ENCODE assay signal across 8 mouse cellular contexts in genomic region chr11:101063676-101064327, GRCm38 (mm10). TPM values are rescaled to one million over a fixed set of nuclear protein-coding genes. Genes with fewer than 3 reads are reported as not detected.
A peak's percentile ranks its signal among the peaks of the same experiment; 100 is the strongest.
DNase-seq lines count a peak whose midpoint lies in the region; ATAC-seq and TF ChIP-seq lines count a peak whose summit lies in the region.

No protein-coding gene starts in this region.

- H3K27ac ChIP-seq in forebrain, embryonic 10.5 days = peak overlapping the region; percentile 70
- peak overlapping the region; percentile 81 for H3K27ac ChIP-seq in limb, embryonic 11.5 days (replicated peaks; ENCODE audit: low read depth, low read length)
- H3K27ac ChIP-seq in midbrain, embryonic 12.5 days (replicated peaks) = peak overlapping the region; percentile 58
- peak overlapping the region; percentile 94 for H3K27ac ChIP-seq in stomach, postnatal 0 days (replicated peaks)

- intact Hi-C loops in heart, postnatal 25 days (cut with DNase I) = loop anchor here (10.0 kb wide), 2 partner anchors 319 to 349 kb away; partner anchors contain the start of genes Hspb9 and Kat2a

- DNase-seq in layer of hippocampus, adult 18-20 months (ENCODE audit: low spot score in 2 of 2) = peak; percentile 61 to 78
- DNase-seq in layer of hippocampus, postnatal 25 days (ENCODE audit: extremely low spot score in 1 of 2, low spot score in 1 of 2) = no peak
- peak; percentile 84 for DNase-seq in brain, adult 2 months (ENCODE audit: low read depth, low spot score)
- no peak for DNase-seq in forebrain, embryonic 10.5 days (ENCODE audit: extremely low spot score, low spot score)
- peak; percentile 73 for DNase-seq in heart, postnatal 25 days (ENCODE audit: low spot score)
- no peak for DNase-seq in limb, embryonic 11.5 days (ENCODE audit: low spot score)
- DNase-seq in stomach, postnatal 0 days (ENCODE audit: low spot score) = peak; percentile 83

- H3K4me1 ChIP-seq in forebrain, embryonic 10.5 days = peaks cover 34% of the 10 kb centered on the region
- H3K4me1 ChIP-seq in limb, embryonic 11.5 days (ENCODE audit: control insufficient read depth, insufficient read depth, low read length) = peaks cover 11% of the 10 kb centered on the region
- peaks cover 5% of the 10 kb centered on the region; the same call in 1 of the 2 replicates for H3K4me1 ChIP-seq in midbrain, embryonic 12.5 days
- peaks cover 21% of the 10 kb centered on the region for H3K4me1 ChIP-seq in stomach, postnatal 0 days (replicated peaks; ENCODE audit: control insufficient read depth, insufficient read depth)

- peaks cover 40% of the 10 kb centered on the region for H3K36me3 ChIP-seq in forebrain, embryonic 10.5 days (replicated peaks)
- no peaks in the 10 kb centered on the region for H3K36me3 ChIP-seq in limb, embryonic 11.5 days (ENCODE audit: control insufficient read depth, insufficient read depth, low read length)
- H3K36me3 ChIP-seq in midbrain, embryonic 12.5 days = peaks cover 55% of the 10 kb centered on the region
- H3K36me3 ChIP-seq in stomach, postnatal 0 days (ENCODE audit: control insufficient read depth, insufficient read depth, low read length) = 0 out of 2 replicates have a peak, but pooled peaks cover 3% of the 10 kb centered on the region

- no peak for TF ChIP-seq CTCF in stomach, postnatal 0 days (IDR thresholded peaks at IDR 0.05; ENCODE audit: low read depth)

- ATAC-seq in limb, embryonic 11.5 days (ENCODE audit: insufficient number of reproducible peaks, low FRiP score, low TSS enrichment, low read depth) = no peak
- ATAC-seq in midbrain, embryonic 12.5 days (ENCODE audit: low FRiP score, low read depth) = no peak
- ATAC-seq in stomach, postnatal 0 days (ENCODE audit: low FRiP score, low TSS enrichment) = peak; percentile 68

- H3K4me2 ChIP-seq in limb, embryonic 11.5 days (ENCODE audit: low read depth, severe bottlenecking) = no peak overlapping the region; the same call in 1 of the 2 replicates
- no peak overlapping the region for H3K4me2 ChIP-seq in midbrain, embryonic 12.5 days (replicated peaks)
- no peak overlapping the region for H3K4me2 ChIP-seq in stomach, postnatal 0 days (replicated peaks; ENCODE audit: low read depth)

- H3K4me3 ChIP-seq in forebrain, embryonic 10.5 days = no peak overlapping the region
- H3K4me3 ChIP-seq in limb, embryonic 11.5 days (ENCODE audit: low read depth, low read length) = no peak overlapping the region
- H3K4me3 ChIP-seq in midbrain, embryonic 12.5 days = no peak overlapping the region
- H3K4me3 ChIP-seq in stomach, postnatal 0 days (ENCODE audit: low read depth, low read length) = no peak overlapping the region

- peaks cover 17% of the 10 kb centered on the region for H3K27me3 ChIP-seq in forebrain, embryonic 10.5 days (ENCODE audit: poor library complexity, severe bottlenecking)
- H3K27me3 ChIP-seq in limb, embryonic 11.5 days (ENCODE audit: control insufficient read depth, insufficient read depth, low read length) = no peaks in the 10 kb centered on the region
- peaks cover 8% of the 10 kb centered on the region for H3K27me3 ChIP-seq in midbrain, embryonic 12.5 days
- H3K27me3 ChIP-seq in stomach, postnatal 0 days (ENCODE audit: control insufficient read depth, insufficient read depth, low read length) = no peaks in the 10 kb centered on the region

- peak overlapping the region; percentile 22; the same call in 1 of the 2 replicates for H3K9ac ChIP-seq in limb, embryonic 11.5 days (ENCODE audit: low read length)
- no peak overlapping the region for H3K9ac ChIP-seq in midbrain, embryonic 12.5 days (replicated peaks)
- peak overlapping the region; percentile 47 for H3K9ac ChIP-seq in stomach, postnatal 0 days (ENCODE audit: low read length)

- no peak for TF ChIP-seq EP300 in stomach, postnatal 0 days (optimal IDR thresholded peaks at IDR 0.05)

- no peaks in the 10 kb centered on the region for H3K9me3 ChIP-seq in forebrain, embryonic 10.5 days
- H3K9me3 ChIP-seq in limb, embryonic 11.5 days (ENCODE audit: control insufficient read depth, low read length) = no peaks in the 10 kb centered on the region
- H3K9me3 ChIP-seq in midbrain, embryonic 12.5 days = no peaks in the 10 kb centered on the region
- no peaks in the 10 kb centered on the region for H3K9me3 ChIP-seq in stomach, postnatal 0 days (ENCODE audit: control insufficient read depth, low read length)

- 71% methylated on average over 12 of the region's 12 CpGs for WGBS in forebrain, embryonic 10.5 days
- 30% methylated on average over 12 of the region's 12 CpGs for whole genome bisulfite sequencing in limb, embryonic 11.5 days
- 69% methylated on average over 12 of the region's 12 CpGs for WGBS in midbrain, embryonic 12.5 days
- 11% methylated on average over 12 of the region's 12 CpGs for WGBS in stomach, postnatal 0 days

RNA-seq across cellular contexts. Expression of gene Naglu, which starts 6.0 kb away (rescaled TPM):
- 1 to 10 TPM; 6.9 to 8.6 TPM for total RNA-seq in layer of hippocampus, adult 18-20 months (2021)
- total RNA-seq in layer of hippocampus, postnatal 25 days (2021) = 10 to 100 TPM in 1 of 2 experiments, 1 to 10 TPM in 1; 9.2 to 10.8 TPM
- 8.2 and 9.3 TPM in 2 replicates for polyA plus RNA-seq in forebrain, embryonic 10.5 days (2016; fragmentation: Nextera tagmentation; extraction: Ambion mirVana)
- total RNA-seq in heart, postnatal 25 days (2021) = 1 to 10 TPM; 8.0 to 8.7 TPM
- polyA plus RNA-seq in limb, embryonic 11.5 days (2014; fragmentation: Nextera tagmentation; extraction: Ambion mirVana) = 5.2 and 5.3 TPM in 2 replicates
- 10.9 and 11.1 TPM in 2 replicates for polyA plus RNA-seq in midbrain, embryonic 12.5 days (2016; fragmentation: Nextera tagmentation; extraction: Ambion mirVana)
- 16.0 and 17.1 TPM in 2 replicates for polyA plus RNA-seq in stomach, postnatal 0 days (2015; fragmentation: Nextera tagmentation; extraction: Ambion mirVana)

RNA-seq across cellular contexts. Expression of gene Hsd17b1, which starts 14.4 kb away (rescaled TPM):
- 1 to 10 TPM in 1 of 2 experiments, under 1 TPM in 1; 0.66 to 1.5 TPM for total RNA-seq in layer of hippocampus, adult 18-20 months (2021)
- under 1 TPM; 0.63 to 0.94 TPM for total RNA-seq in layer of hippocampus, postnatal 25 days (2021)
- 0.10 and 0.11 TPM in 2 replicates for polyA plus RNA-seq in forebrain, embryonic 10.5 days (2016; fragmentation: Nextera tagmentation; extraction: Ambion mirVana)
- under 1 TPM; 0.55 to 0.64 TPM for total RNA-seq in heart, postnatal 25 days (2021)
- polyA plus RNA-seq in limb, embryonic 11.5 days (2014; fragmentation: Nextera tagmentation; extraction: Ambion mirVana) = 0.15 TPM in 1 of 2 replicates, not detected in the other
- polyA plus RNA-seq in midbrain, embryonic 12.5 days (2016; fragmentation: Nextera tagmentation; extraction: Ambion mirVana) = 0.22 and 0.31 TPM in 2 replicates
- 0.08 TPM in 1 of 2 replicates, not detected in the other for polyA plus RNA-seq in stomach, postnatal 0 days (2015; fragmentation: Nextera tagmentation; extraction: Ambion mirVana)

RNA-seq across cellular contexts. Expression of gene Coasy, which starts 18.6 kb away (rescaled TPM):
- 10 to 100 TPM; 24.5 to 25.7 TPM for total RNA-seq in layer of hippocampus, adult 18-20 months (2021)
- 10 to 100 TPM; 25.1 to 29.9 TPM for total RNA-seq in layer of hippocampus, postnatal 25 days (2021)
- polyA plus RNA-seq in forebrain, embryonic 10.5 days (2016; fragmentation: Nextera tagmentation; extraction: Ambion mirVana) = 51.4 and 53.3 TPM in 2 replicates
- 10 to 100 TPM; 15.8 to 17.1 TPM for total RNA-seq in heart, postnatal 25 days (2021)
- 40.5 and 49.4 TPM in 2 replicates for polyA plus RNA-seq in limb, embryonic 11.5 days (2014; fragmentation: Nextera tagmentation; extraction: Ambion mirVana)
- 51.7 and 53.9 TPM in 2 replicates for polyA plus RNA-seq in midbrain, embryonic 12.5 days (2016; fragmentation: Nextera tagmentation; extraction: Ambion mirVana)
- polyA plus RNA-seq in stomach, postnatal 0 days (2015; fragmentation: Nextera tagmentation; extraction: Ambion mirVana) = 26.4 and 26.8 TPM in 2 replicates

RNA-seq across cellular contexts. Expression of gene Mlx, which starts 23.3 kb away (rescaled TPM):
- total RNA-seq in layer of hippocampus, adult 18-20 months (2021) = 10 to 100 TPM; 41.6 to 44.3 TPM
- 10 to 100 TPM; 45.1 to 45.6 TPM for total RNA-seq in layer of hippocampus, postnatal 25 days (2021)
- 37.3 and 41.1 TPM in 2 replicates for polyA plus RNA-seq in forebrain, embryonic 10.5 days (2016; fragmentation: Nextera tagmentation; extraction: Ambion mirVana)
- 10 to 100 TPM; 19.1 to 21.4 TPM for total RNA-seq in heart, postnatal 25 days (2021)
- 40.6 and 48.9 TPM in 2 replicates for polyA plus RNA-seq in limb, embryonic 11.5 days (2014; fragmentation: Nextera tagmentation; extraction: Ambion mirVana)
- 49.2 and 60.5 TPM in 2 replicates for polyA plus RNA-seq in midbrain, embryonic 12.5 days (2016; fragmentation: Nextera tagmentation; extraction: Ambion mirVana)
- 42.3 and 42.4 TPM in 2 replicates for polyA plus RNA-seq in stomach, postnatal 0 days (2015; fragmentation: Nextera tagmentation; extraction: Ambion mirVana)

RNA-seq across cellular contexts. Expression of gene Psmc3ip, which starts 31.4 kb away (rescaled TPM):
- total RNA-seq in layer of hippocampus, adult 18-20 months (2021) = 1 to 10 TPM; 3.4 to 5.4 TPM
- total RNA-seq in layer of hippocampus, postnatal 25 days (2021) = 1 to 10 TPM; 3.3 to 4.4 TPM
- 78.1 and 96.4 TPM in 2 replicates for polyA plus RNA-seq in forebrain, embryonic 10.5 days (2016; fragmentation: Nextera tagmentation; extraction: Ambion mirVana)
- 1 to 10 TPM; 3.1 TPM for total RNA-seq in heart, postnatal 25 days (2021)
- polyA plus RNA-seq in limb, embryonic 11.5 days (2014; fragmentation: Nextera tagmentation; extraction: Ambion mirVana) = 71.1 and 71.6 TPM in 2 replicates
- polyA plus RNA-seq in midbrain, embryonic 12.5 days (2016; fragmentation: Nextera tagmentation; extraction: Ambion mirVana) = 41.7 and 42.4 TPM in 2 replicates
- 10.6 and 11.8 TPM in 2 replicates for polyA plus RNA-seq in stomach, postnatal 0 days (2015; fragmentation: Nextera tagmentation; extraction: Ambion mirVana)

Comparison
In these comparisons a context has a peak if more than half of its experiments do, and no peak if none do; other contexts are left out.
1. DNase-seq: peak in layer of hippocampus, adult 18-20 months (2 of 2), brain, adult 2 months (single experiment), heart, postnatal 25 days (single experiment) and stomach, postnatal 0 days (single experiment); none in layer of hippocampus, postnatal 25 days (0 of 2), forebrain, embryonic 10.5 days (single experiment) and limb, embryonic 11.5 days (single experiment).
2. Peak in every context shown above with its lines, with median percentiles within 50 percentile points of each other: H3K27ac ChIP-seq.